Mouse (Mus musculus): ENCODE data around the gene Sbf1. TPM values are rescaled to one million over a fixed set of nuclear protein-coding genes. Genes with fewer than 3 reads are reported as not detected.

The Sbf1 gene
- polyA plus RNA-seq, 1 experiment from 2014 or later: 45.1 TPM

GRCm38 (mm10) chr15:89282546-89282945 lies 32.6 kb downstream of the Sbf1 start:
- Histone ChIP-seq H3K9me3 (ENCODE audit: control insufficient read depth, low read length) (no peaks in the 10 kb centered on the region), H3K9ac (ENCODE audit: low read length) (no peak overlapping the region), H3K4me1 (ENCODE audit: control insufficient read depth in 2 of 2, insufficient read depth in 2 of 2, low read length in 2 of 2) (no peaks in the 10 kb centered on the region; a peak in 1 of 4 replicates), H3K27ac (replicated peaks in 1 of 2; ENCODE audit: control insufficient read depth in 1 of 2, insufficient read depth in 1 of 2, low read depth in 2 of 2, low read length in 2 of 2) (no peak overlapping the region), H3K4me3 (ENCODE audit: control insufficient read depth in 1 of 2, insufficient read depth in 1 of 2, low read depth in 1 of 2, low read length in 2 of 2) (no peak overlapping the region), H3K27me3 (ENCODE audit: control insufficient read depth, insufficient read depth, low read length) (no peaks in the 10 kb centered on the region), H3K36me3 (ENCODE audit: control insufficient read depth, insufficient read depth, low read length) (peaks cover 79% of the 10 kb centered on the region), H3K4me2 (ENCODE audit: low read length) (no peak overlapping the region)
- no peak for ATAC-seq (ENCODE audit: insufficient number of reproducible peaks, insufficient read depth, low FRiP score, low read depth)
- WGBS: 81% methylated on average over 6 of the region's 6 CpGs

GRCm38 (mm10) chr15:89277366-89277765 lies 37.7 kb downstream of the Sbf1 start:
- 88% methylated on average over 4 of the region's 4 CpGs for WGBS
- ATAC-seq (ENCODE audit: insufficient number of reproducible peaks, insufficient read depth, low FRiP score, low read depth): no peak
- Histone ChIP-seq H3K9me3 (ENCODE audit: control insufficient read depth, low read length) (no peaks in the 10 kb centered on the region), H3K27me3 (ENCODE audit: control insufficient read depth, insufficient read depth, low read length) (no peaks in the 10 kb centered on the region), H3K4me3 (ENCODE audit: control insufficient read depth in 1 of 2, insufficient read depth in 1 of 2, low read depth in 1 of 2, low read length in 2 of 2) (no peak overlapping the region), H3K27ac (replicated peaks in 1 of 2; ENCODE audit: control insufficient read depth in 1 of 2, insufficient read depth in 1 of 2, low read depth in 2 of 2, low read length in 2 of 2) (no peak overlapping the region), H3K36me3 (ENCODE audit: control insufficient read depth, insufficient read depth, low read length) (peaks cover 83% of the 10 kb centered on the region), H3K9ac (ENCODE audit: low read length) (no peak overlapping the region), H3K4me1 (ENCODE audit: control insufficient read depth in 2 of 2, insufficient read depth in 2 of 2, low read length in 2 of 2) (no peaks in the 10 kb centered on the region), H3K4me2 (ENCODE audit: low read length) (no peak overlapping the region)

- no peaks in the 10 kb centered on the region for H3K27me3 ChIP-seq (ENCODE audit: control insufficient read depth, insufficient read depth, low read length)
- H3K36me3 ChIP-seq (ENCODE audit: control insufficient read depth, insufficient read depth, low read length): peaks cover 76% of the 10 kb centered on the region
- 85% methylated on average over 3 of the region's 3 CpGs for WGBS
- no peak overlapping the region for H3K9ac ChIP-seq (ENCODE audit: low read length)
- H3K27ac ChIP-seq (replicated peaks in 1 of 2; ENCODE audit: control insufficient read depth in 1 of 2, insufficient read depth in 1 of 2, low read depth in 2 of 2, low read length in 2 of 2): no peak overlapping the region
- ATAC-seq (ENCODE audit: insufficient number of reproducible peaks, insufficient read depth, low FRiP score, low read depth): no peak
- no peaks in the 10 kb centered on the region for H3K4me1 ChIP-seq (ENCODE audit: control insufficient read depth in 2 of 2, insufficient read depth in 2 of 2, low read length in 2 of 2)
- no peak overlapping the region for H3K4me2 ChIP-seq (ENCODE audit: low read length)
- H3K9me3 ChIP-seq (ENCODE audit: control insufficient read depth, low read length): no peaks in the 10 kb centered on the region
- H3K4me3 ChIP-seq (ENCODE audit: control insufficient read depth in 1 of 2, insufficient read depth in 1 of 2, low read depth in 1 of 2, low read length in 2 of 2): no peak overlapping the region
Measured at GRCm38 (mm10) chr15:89275497-89275896, 39.6 kb downstream of the Sbf1 start.

- 59% methylated on average over 5 of the region's 5 CpGs for WGBS
- ATAC-seq (ENCODE audit: insufficient number of reproducible peaks, insufficient read depth, low FRiP score, low read depth): no peak
Measured at GRCm38 (mm10) chr15:89264485-89264884, 50.6 kb downstream of the Sbf1 start.

GRCm38 (mm10) chr15:89258997-89259396 lies 56.1 kb downstream of the Sbf1 start:
- Histone ChIP-seq H3K4me1 (ENCODE audit: control insufficient read depth in 2 of 2, insufficient read depth in 2 of 2, low read length in 2 of 2) (no peaks in the 10 kb centered on the region; a peak in 1 of 4 replicates), H3K4me2 (ENCODE audit: low read length) (no peak overlapping the region), H3K4me3 (ENCODE audit: control insufficient read depth in 1 of 2, insufficient read depth in 1 of 2, low read depth in 1 of 2, low read length in 2 of 2) (no peak overlapping the region), H3K9ac (ENCODE audit: low read length) (no peak overlapping the region), H3K9me3 (ENCODE audit: control insufficient read depth, low read length) (no peaks in the 10 kb centered on the region), H3K27ac (replicated peaks in 1 of 2; ENCODE audit: control insufficient read depth in 1 of 2, insufficient read depth in 1 of 2, low read depth in 2 of 2, low read length in 2 of 2) (no peak overlapping the region), H3K36me3 (ENCODE audit: control insufficient read depth, insufficient read depth, low read length) (peaks cover 69% of the 10 kb centered on the region), H3K27me3 (ENCODE audit: control insufficient read depth, insufficient read depth, low read length) (no peaks in the 10 kb centered on the region)
- no peak for ATAC-seq (ENCODE audit: insufficient number of reproducible peaks, insufficient read depth, low FRiP score, low read depth)
- WGBS: 88% methylated on average over 5 of the region's 5 CpGs

More at GRCm38 (mm10) chr15:89264485-89264884, 50.6 kb downstream of the Sbf1 start:
- H3K4me1 ChIP-seq (ENCODE audit: control insufficient read depth in 2 of 2, insufficient read depth in 2 of 2, low read length in 2 of 2): no peaks in the 10 kb centered on the region
- peaks cover 63% of the 10 kb centered on the region for H3K36me3 ChIP-seq (ENCODE audit: control insufficient read depth, insufficient read depth, low read length)
- no peaks in the 10 kb centered on the region for H3K9me3 ChIP-seq (ENCODE audit: control insufficient read depth, low read length)
- H3K27me3 ChIP-seq (ENCODE audit: control insufficient read depth, insufficient read depth, low read length): no peaks in the 10 kb centered on the region
- no peak overlapping the region for H3K27ac ChIP-seq (replicated peaks in 1 of 2; ENCODE audit: control insufficient read depth in 1 of 2, insufficient read depth in 1 of 2, low read depth in 2 of 2, low read length in 2 of 2)
- no peak overlapping the region for H3K4me2 ChIP-seq (ENCODE audit: low read length)
- H3K4me3 ChIP-seq (ENCODE audit: control insufficient read depth in 1 of 2, insufficient read depth in 1 of 2, low read depth in 1 of 2, low read length in 2 of 2): no peak overlapping the region
- no peak overlapping the region for H3K9ac ChIP-seq (ENCODE audit: low read length)

GRCm38 (mm10) chr15:89255330-89255729 lies 59.8 kb downstream of the Sbf1 start:
- Histone ChIP-seq H3K4me1 (ENCODE audit: control insufficient read depth in 2 of 2, insufficient read depth in 2 of 2, low read length in 2 of 2) (no peaks in the 10 kb centered on the region; a peak in 1 of 4 replicates), H3K36me3 (ENCODE audit: control insufficient read depth, insufficient read depth, low read length) (peaks cover 54% of the 10 kb centered on the region), H3K27me3 (ENCODE audit: control insufficient read depth, insufficient read depth, low read length) (no peaks in the 10 kb centered on the region), H3K4me2 (ENCODE audit: low read length) (no peak overlapping the region), H3K9ac (ENCODE audit: low read length) (no peak overlapping the region), H3K4me3 (ENCODE audit: control insufficient read depth in 1 of 2, insufficient read depth in 1 of 2, low read depth in 1 of 2, low read length in 2 of 2) (no peak overlapping the region), H3K27ac (replicated peaks in 1 of 2; ENCODE audit: control insufficient read depth in 1 of 2, insufficient read depth in 1 of 2, low read depth in 2 of 2, low read length in 2 of 2) (no peak overlapping the region), H3K9me3 (ENCODE audit: control insufficient read depth, low read length) (no peaks in the 10 kb centered on the region)
- ATAC-seq (ENCODE audit: insufficient number of reproducible peaks, insufficient read depth, low FRiP score, low read depth): no peak
- WGBS: 90% methylated on average over 4 of the region's 4 CpGs

GRCm38 (mm10) chr15:89249063-89249462 lies 66.0 kb downstream of the Sbf1 start:
- Histone ChIP-seq H3K27me3 (ENCODE audit: control insufficient read depth, insufficient read depth, low read length) (no peaks in the 10 kb centered on the region), H3K4me2 (ENCODE audit: low read length) (no peak overlapping the region), H3K36me3 (ENCODE audit: control insufficient read depth, insufficient read depth, low read length) (peaks cover 29% of the 10 kb centered on the region), H3K9ac (ENCODE audit: low read length) (no peak overlapping the region), H3K4me1 (ENCODE audit: control insufficient read depth in 2 of 2, insufficient read depth in 2 of 2, low read length in 2 of 2) (no peaks in the 10 kb centered on the region), H3K4me3 (ENCODE audit: control insufficient read depth in 1 of 2, insufficient read depth in 1 of 2, low read depth in 1 of 2, low read length in 2 of 2) (no peak overlapping the region), H3K9me3 (ENCODE audit: control insufficient read depth, low read length) (no peaks in the 10 kb centered on the region), H3K27ac (replicated peaks in 1 of 2; ENCODE audit: control insufficient read depth in 1 of 2, insufficient read depth in 1 of 2, low read depth in 2 of 2, low read length in 2 of 2) (no peak overlapping the region)
- 80% methylated on average over 6 of the region's 6 CpGs for WGBS
- no peak for ATAC-seq (ENCODE audit: insufficient number of reproducible peaks, insufficient read depth, low FRiP score, low read depth)

GRCm38 (mm10) chr15:89241025-89241424 lies 74.1 kb downstream of the Sbf1 start:
- Histone ChIP-seq H3K4me3 (ENCODE audit: control insufficient read depth in 1 of 2, insufficient read depth in 1 of 2, low read depth in 1 of 2, low read length in 2 of 2) (no peak overlapping the region), H3K4me1 (ENCODE audit: control insufficient read depth in 2 of 2, insufficient read depth in 2 of 2, low read length in 2 of 2) (peaks cover 4 to 5% of the 10 kb centered on the region in 2 experiments; a peak in 2 of 4 replicates), H3K27ac (replicated peaks in 1 of 2; ENCODE audit: control insufficient read depth in 1 of 2, insufficient read depth in 1 of 2, low read depth in 2 of 2, low read length in 2 of 2) (no peak overlapping the region), H3K27me3 (ENCODE audit: control insufficient read depth, insufficient read depth, low read length) (no peaks in the 10 kb centered on the region), H3K36me3 (ENCODE audit: control insufficient read depth, insufficient read depth, low read length) (peaks cover 28% of the 10 kb centered on the region), H3K9me3 (ENCODE audit: control insufficient read depth, low read length) (no peaks in the 10 kb centered on the region), H3K4me2 (ENCODE audit: low read length) (no peak overlapping the region), H3K9ac (ENCODE audit: low read length) (no peak overlapping the region)
- 65% methylated on average over 2 of the region's 2 CpGs for WGBS
- ATAC-seq (ENCODE audit: insufficient number of reproducible peaks, insufficient read depth, low FRiP score, low read depth): no peak

Measured in heart, embryonic 14.5 days (tissue).